Mouse (Mus musculus) C2C12 (cell line): ENCODE measurements at regions not wholly inside any gene's neighbourhood (a gene's known extent, or its start where the extent isn't known, plus 50 kb on each side); places are given as distances from the start of the nearest gene placed in this dataset.

Experiments
- CEBPB ChIP-seq: IDR thresholded peaks from one replicate; pipeline ENCODE4 v1.6.1; 2011; ENCODE audit warnings: low read depth, mild to moderate bottlenecking, control low read depth, moderate library complexity
- CTCF ChIP-seq: IDR thresholded peaks from one replicate; pipeline ENCODE4 v1.5.1; 2011; ENCODE audit not compliant: control insufficient read depth, insufficient read depth, insufficient read length
- FOSL1 ChIP-seq: IDR thresholded peaks from one replicate; pipeline ENCODE4 v1.8.0; 2011; ENCODE audit warnings: mild to moderate bottlenecking, low read length; ENCODE audit not compliant: poor library complexity, insufficient read depth, severe bottlenecking
- MAX ChIP-seq: IDR thresholded peaks from one replicate; pipeline ENCODE4 v1.6.1; 2011; ENCODE audit warnings: mild to moderate bottlenecking, control low read depth
- MYOD1 ChIP-seq: IDR thresholded peaks from one replicate; pipeline ENCODE4 v1.6.1; 2011; ENCODE audit warnings: low read depth; ENCODE audit not compliant: control insufficient read depth, insufficient read length
- MYOG ChIP-seq: IDR thresholded peaks from one replicate; pipeline ENCODE4 v1.6.1; 2011; ENCODE audit not compliant: control insufficient read depth, insufficient read length; ENCODE audit errors: extremely low read depth
- USF1 ChIP-seq: IDR thresholded peaks from one replicate; pipeline ENCODE4 v1.6.1; 2011; ENCODE audit warnings: low read depth, mild to moderate bottlenecking, control low read depth, moderate library complexity

- TF ChIP-seq CTCF, result no peak
- no peak for TF ChIP-seq MAX
- no peak for TF ChIP-seq USF1
- no peak for TF ChIP-seq MYOD1
- no peak for TF ChIP-seq FOSL1
- no peak for TF ChIP-seq CEBPB
- TF ChIP-seq MYOG, result no peak
Measured at GRCm38 (mm10) chr10:96438398-96439103, 178.3 kb upstream of the Btg1 start.
